Mouse (Mus musculus) kidney, embryonic 15.5 days (tissue): ENCODE data around the gene Bcat2. TPM values are rescaled to one million over a fixed set of nuclear protein-coding genes. Genes with fewer than 3 reads are reported as not detected.

Source experiments
- ATAC-seq: fragments of 200-750 bp; cut with Nextera tagmentation; replicated peaks from 2 replicates; pipeline ENCODE4 v1.8.0; 2017; ENCODE audit warnings: moderate TSS enrichment; ENCODE audit not compliant: low FRiP score
- H3K27ac ChIP-seq: fragments of 300-500 bp; sonication (generic); 2 replicates; pipeline ENCODE4 v1.5.1; 2015; ENCODE audit warnings: mild to moderate bottlenecking, inconsistent platforms
- H3K27me3 ChIP-seq: fragments of 300-500 bp; sonication (generic); 2 replicates; pipeline ENCODE4 v1.6.1; 2015; ENCODE audit warnings: inconsistent platforms
- H3K36me3 ChIP-seq: fragments of 300-500 bp; sonication (generic); 2 replicates; pipeline ENCODE4 v1.6.1; 2015; ENCODE audit warnings: inconsistent platforms
- H3K4me1 ChIP-seq: fragments of 300-500 bp; sonication (generic); 2 replicates; pipeline ENCODE4 v1.6.1; 2015; ENCODE audit warnings: inconsistent platforms
- H3K4me2 ChIP-seq: fragments of 300-500 bp; sonication (generic); 2 replicates; pipeline ENCODE4 v1.6.1; 2015; ENCODE audit warnings: moderate library complexity, mild to moderate bottlenecking, inconsistent platforms
- H3K4me3 ChIP-seq: fragments of 300-500 bp; sonication (generic); replicated peaks from 2 replicates; pipeline ENCODE4 v1.5.1; 2015; ENCODE audit warnings: mild to moderate bottlenecking, inconsistent platforms
- H3K9ac ChIP-seq: fragments of 300-500 bp; sonication (generic); 2 replicates; pipeline ENCODE4 v1.6.1; 2015; ENCODE audit warnings: mild to moderate bottlenecking, inconsistent platforms
- H3K9me3 ChIP-seq: fragments of 300-500 bp; sonication (generic); replicated peaks from 2 replicates; pipeline ENCODE4 v1.6.1; 2016; ENCODE audit warnings: inconsistent platforms
- WGBS: fragments of 180-500 bp; shearing (Covaris S2); methylation state at CpG from one replicate; pipeline ENCODE4 v1.1.7; 2015; ENCODE audit warnings: mixed read lengths; 5-methylcytosine and 5-hydroxymethylcytosine counted together
- polyA plus RNA-seq: library from polyadenylated mRNA; unstranded; fragments of >200 nt; fragmentation: Nextera tagmentation; extraction: Ambion mirVana; gene quantifications from 2 replicates; pipeline ENCODE4 v1.2.1, GENCODE M21; 2015

The Bcat2 gene
- polyA plus RNA-seq, 1 experiment from 2014 or later, result 78.5 TPM

GRCm38 (mm10) chr7:45618316-45618715, 48.4 kb downstream of the Bcat2 start:
- Histone ChIP-seq H3K4me2 (no peak overlapping the region), H3K4me3 (no peak overlapping the region), H3K27ac (no peak overlapping the region), H3K4me1 (peaks cover 26% of the 10 kb centered on the region), H3K9ac (no peak overlapping the region), H3K27me3 (peaks cover 39% of the 10 kb centered on the region), H3K9me3 (no peaks in the 10 kb centered on the region), H3K36me3 (no peaks in the 10 kb centered on the region)
- WGBS, result 81% methylated on average over 5 of the region's 5 CpGs
- ATAC-seq, result no peak

GRCm38 (mm10) chr7:45619592-45619991, 49.6 kb downstream of the Bcat2 start:
- no peak overlapping the region for H3K9ac ChIP-seq
- no peak overlapping the region for H3K27ac ChIP-seq
- peaks cover 26% of the 10 kb centered on the region for H3K4me1 ChIP-seq
- no peak overlapping the region for H3K4me2 ChIP-seq
- no peaks in the 10 kb centered on the region for H3K36me3 ChIP-seq
- no peaks in the 10 kb centered on the region for H3K9me3 ChIP-seq
- ATAC-seq, result no peak
- H3K4me3 ChIP-seq, result no peak overlapping the region
- peaks cover 39% of the 10 kb centered on the region for H3K27me3 ChIP-seq
- WGBS, result 86% methylated on average over 5 of the region's 5 CpGs

- peak within 1 kb of the TSS; percentile 5; the same call in 1 of the 2 replicates for H3K4me2 ChIP-seq
- no peak within 1 kb of the TSS for H3K9ac ChIP-seq
- peaks cover 28% of the 10 kb centered on the region for H3K27me3 ChIP-seq
- peaks cover 12% of the 10 kb centered on the region for H3K4me1 ChIP-seq
- H3K9me3 ChIP-seq, result no peaks in the 10 kb centered on the region
- no peaks in the 10 kb centered on the region for H3K36me3 ChIP-seq
- no peak within 1 kb of the TSS for H3K4me3 ChIP-seq
- no peak for ATAC-seq
- 32% methylated on average over 9 of the region's 9 CpGs for WGBS
- H3K27ac ChIP-seq, result no peak within 1 kb of the TSS
Measured at GRCm38 (mm10) chr7:45621443-45621842, 51.5 kb downstream of the Bcat2 start, which contains the start of gene Izumo1. Izumo1 (plus strand) TSS chr7:45621811.

- Histone ChIP-seq H3K4me2 (no peak overlapping the region), H3K9ac (no peak overlapping the region), H3K27me3 (peaks cover 23% of the 10 kb centered on the region), H3K36me3 (no peaks in the 10 kb centered on the region), H3K4me3 (no peak overlapping the region), H3K27ac (no peak overlapping the region), H3K9me3 (no peaks in the 10 kb centered on the region), H3K4me1 (peaks cover 4% of the 10 kb centered on the region; the same call in 1 of the 2 replicates)
- 93% methylated on average over 11 of the region's 11 CpGs for WGBS
- ATAC-seq, result no peak
Measured at GRCm38 (mm10) chr7:45623507-45623906, 53.6 kb downstream of the Bcat2 start.

- Histone ChIP-seq H3K9me3 (no peaks in the 10 kb centered on the region), H3K36me3 (no peaks in the 10 kb centered on the region), H3K27me3 (peaks cover 14% of the 10 kb centered on the region), H3K4me1 (peaks cover 10% of the 10 kb centered on the region), H3K27ac (no peak overlapping the region), H3K4me3 (no peak overlapping the region), H3K9ac (no peak overlapping the region), H3K4me2 (no peak overlapping the region)
- ATAC-seq, result no peak
- WGBS, result 50% methylated on average over 3 of the region's 3 CpGs
Measured at GRCm38 (mm10) chr7:45624718-45625117, 54.8 kb downstream of the Bcat2 start.

- Histone ChIP-seq H3K36me3 (no peaks in the 10 kb centered on the region), H3K4me3 (no peak overlapping the region), H3K27ac (no peak overlapping the region), H3K4me2 (no peak overlapping the region), H3K9me3 (no peaks in the 10 kb centered on the region), H3K9ac (no peak overlapping the region), H3K27me3 (peaks cover 18% of the 10 kb centered on the region), H3K4me1 (peaks cover 10% of the 10 kb centered on the region)
- 87% methylated on average over 8 of the region's 8 CpGs for WGBS
- no peak for ATAC-seq
Measured at GRCm38 (mm10) chr7:45625481-45625880, 55.5 kb downstream of the Bcat2 start.

GRCm38 (mm10) chr7:45626571-45627076, 56.7 kb downstream of the Bcat2 start:
- no peaks in the 10 kb centered on the region for H3K9me3 ChIP-seq
- H3K27ac ChIP-seq, result peak overlapping the region; percentile 67; the same call in 1 of the 2 replicates
- peaks cover 10% of the 10 kb centered on the region for H3K4me1 ChIP-seq
- no peak for ATAC-seq
- WGBS, result 82% methylated on average over 7 of the region's 7 CpGs
- no peaks in the 10 kb centered on the region for H3K36me3 ChIP-seq
- no peak overlapping the region for H3K4me3 ChIP-seq
- no peak overlapping the region for H3K9ac ChIP-seq
- H3K27me3 ChIP-seq, result peaks cover 18% of the 10 kb centered on the region
- H3K4me2 ChIP-seq, result peak overlapping the region; percentile 36

- ATAC-seq, result 0 out of 2 replicates have a peak, but pooled peaks have one; percentile 22
- H3K27ac ChIP-seq, result peak within 1 kb of the TSS; percentile 67
- WGBS, result 80% methylated on average over 9 of the region's 9 CpGs
- H3K36me3 ChIP-seq, result no peaks in the 10 kb centered on the region
- H3K4me1 ChIP-seq, result peaks cover 13% of the 10 kb centered on the region
- peaks cover 18% of the 10 kb centered on the region for H3K27me3 ChIP-seq
- peak within 1 kb of the TSS; percentile 60 for H3K4me3 ChIP-seq
- peak within 1 kb of the TSS; percentile 96 for H3K4me2 ChIP-seq
- no peaks in the 10 kb centered on the region for H3K9me3 ChIP-seq
- H3K9ac ChIP-seq, result peak within 1 kb of the TSS; percentile 70
Measured at GRCm38 (mm10) chr7:45627261-45627660, 57.3 kb downstream of the Bcat2 start, which contains the start of gene Rasip1. Rasip1 (plus strand) TSS chr7:45627488.

GRCm38 (mm10) chr7:45628364-45629294, 58.7 kb downstream of the Bcat2 start:
- peak overlapping the region; percentile 96 for H3K4me2 ChIP-seq
- H3K4me1 ChIP-seq, result peaks cover 20% of the 10 kb centered on the region
- peaks cover 18% of the 10 kb centered on the region for H3K27me3 ChIP-seq
- under 1% methylated on average over 105 of the region's 105 CpGs for WGBS
- H3K4me3 ChIP-seq, result peak overlapping the region; percentile 60
- H3K9me3 ChIP-seq, result no peaks in the 10 kb centered on the region
- peak overlapping the region; percentile 67 for H3K27ac ChIP-seq
- H3K9ac ChIP-seq, result peak overlapping the region; percentile 70
- H3K36me3 ChIP-seq, result no peaks in the 10 kb centered on the region
- peak; percentile 72 for ATAC-seq

- Histone ChIP-seq H3K4me1 (peaks cover 29% of the 10 kb centered on the region), H3K27ac (no peak overlapping the region), H3K9me3 (no peaks in the 10 kb centered on the region), H3K36me3 (no peaks in the 10 kb centered on the region), H3K4me3 (no peak overlapping the region), H3K27me3 (peaks cover 18% of the 10 kb centered on the region), H3K4me2 (peak overlapping the region; percentile 28; the same call in 1 of the 2 replicates), H3K9ac (no peak overlapping the region)
- 73% methylated on average over 23 of the region's 23 CpGs for WGBS
- ATAC-seq, result no peak
Measured at GRCm38 (mm10) chr7:45630064-45630907, 60.3 kb downstream of the Bcat2 start.

GRCm38 (mm10) chr7:45632499-45632898, 62.5 kb downstream of the Bcat2 start:
- WGBS, result 18% methylated on average over 35 of the region's 35 CpGs
- peaks cover 14% of the 10 kb centered on the region; the same call in 1 of the 2 replicates for H3K36me3 ChIP-seq
- peak overlapping the region; percentile 25 for H3K4me3 ChIP-seq
- peak overlapping the region; percentile 58 for H3K4me2 ChIP-seq
- no peaks in the 10 kb centered on the region for H3K9me3 ChIP-seq
- H3K4me1 ChIP-seq, result peaks cover 42% of the 10 kb centered on the region
- peak overlapping the region; percentile 27; the same call in 1 of the 2 replicates for H3K27ac ChIP-seq
- peak overlapping the region; percentile 43 for H3K9ac ChIP-seq
- peaks cover 14% of the 10 kb centered on the region for H3K27me3 ChIP-seq
- 0 out of 2 replicates have a peak, but pooled peaks have one; percentile 12 for ATAC-seq
